Mouse (Mus musculus): ENCODE results near the gene Enox2.

The Enox2 gene

GRCm38 (mm10) chrX:49002892-49003291, 285.2 kb downstream of the Enox2 start:
- DNase-seq (ENCODE audit: low spot score in 2 of 2): no peak

- DNase-seq (ENCODE audit: low spot score in 2 of 2): no peak
These were observed 302.4 kb downstream of the Enox2 start for GRCm38 (mm10) chrX:48985653-48986052.

DNA sequence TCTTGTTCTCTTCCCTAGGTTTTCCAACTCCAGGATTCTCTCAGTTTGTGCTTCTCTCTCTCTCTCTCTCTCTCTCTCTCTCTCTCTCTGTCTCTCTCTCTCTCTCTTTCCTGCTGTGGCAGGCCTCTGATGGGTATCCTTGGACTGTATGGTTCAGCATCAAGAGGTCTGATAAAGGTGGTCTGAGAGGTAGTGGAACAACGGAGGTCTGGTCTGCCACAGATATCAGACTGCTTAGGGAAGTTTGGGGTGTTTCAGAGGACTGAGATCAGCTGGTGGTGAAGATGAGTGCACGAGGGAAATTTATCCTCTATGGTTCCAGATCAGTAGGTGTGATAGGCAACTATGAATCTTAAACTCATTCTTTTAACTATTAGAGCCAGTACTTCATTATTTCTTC, 303.6 kb downstream of the Enox2 start:
- DNase-seq (ENCODE audit: low spot score in 2 of 2): no peak

Data from frontal cortex, postnatal 36 days (tissue).